Mouse (Mus musculus) hindbrain, postnatal 0 days (tissue): ENCODE results near the gene Ylpm1. TPM values are rescaled to one million over a fixed set of nuclear protein-coding genes. Genes with fewer than 3 reads are reported as not detected.

Source experiments
- ATAC-seq: fragments of 200-750 bp; cut with Nextera tagmentation; 2 replicates; pipeline ENCODE4 v1.8.0; 2017; ENCODE audit warnings: mild to moderate bottlenecking, moderate TSS enrichment, moderate library complexity
- DNase-seq: peaks from one replicate; pipeline ENCODE4 v3.0.0-alpha.2; 2015; ENCODE audit warnings: low spot score
- H3K27ac ChIP-seq: fragments of 300-500 bp; sonication (generic); 2 replicates; pipeline ENCODE4 v1.5.1; 2014; ENCODE audit warnings: mild to moderate bottlenecking
- H3K27me3 ChIP-seq: fragments of 300-500 bp; sonication (generic); 2 replicates; pipeline ENCODE4 v1.6.1; 2014; ENCODE audit warnings: low read length, mixed read lengths; ENCODE audit not compliant: insufficient read depth
- H3K36me3 ChIP-seq: fragments of 300-500 bp; sonication (generic); 2 replicates; pipeline ENCODE4 v1.6.1; 2014; ENCODE audit warnings: low read length, mixed read lengths; ENCODE audit not compliant: insufficient read depth
- H3K4me1 ChIP-seq: fragments of 300-500 bp; sonication (generic); 2 replicates; pipeline ENCODE4 v1.6.1; 2014; ENCODE audit warnings: antibody characterized with exemption, low read length, mixed read lengths; ENCODE audit not compliant: insufficient read depth
- H3K4me2 ChIP-seq: fragments of 300-500 bp; sonication (generic); 2 replicates; pipeline ENCODE4 v1.6.1; 2014; ENCODE audit warnings: low read depth, mild to moderate bottlenecking, low read length, moderate library complexity, mixed read lengths
- H3K4me3 ChIP-seq: fragments of 300-500 bp; sonication (generic); 2 replicates; pipeline ENCODE4 v1.5.1; 2014; ENCODE audit warnings: low read length
- H3K9ac ChIP-seq: fragments of 300-500 bp; sonication (generic); replicated peaks from 2 replicates; pipeline ENCODE4 v1.6.1; 2014; ENCODE audit warnings: mild to moderate bottlenecking, low read length, moderate library complexity, mixed read lengths
- H3K9me3 ChIP-seq: fragments of 300-500 bp; sonication (generic); 2 replicates; pipeline ENCODE4 v1.6.1; 2016; ENCODE audit warnings: low read length, mixed read lengths
- CTCF ChIP-seq: IDR thresholded peaks from 2 replicates; pipeline ENCODE4 v1.5.1; 2016; ENCODE audit warnings: antibody characterized with exemption, control low read depth, low read depth
- WGBS: fragments of 180-500 bp; shearing (Covaris S2); extraction: QIAGEN DNeasy Blood & Tissue Kit; methylation state at CpG from one replicate; pipeline ENCODE4 v1.1.7; 2014; 5-methylcytosine and 5-hydroxymethylcytosine counted together
- polyA plus RNA-seq: library from polyadenylated mRNA; unstranded; fragments of >200 nt; fragmentation: Nextera tagmentation; extraction: Ambion mirVana; gene quantifications from 2 replicates; pipeline ENCODE4 v1.2.1, GENCODE M21; 2015
- total RNA-seq: library from RNA; depleted of rRNA; stranded (reverse); fragments of >200 nt; gene quantifications from 2 replicates; pipeline ENCODE4 v1.2.3, GENCODE M21; 2014

Gene Ylpm1
- total and polyA plus RNA-seq, 2 experiments from 2014 or later = 23.5 to 35.8 TPM

DNA sequence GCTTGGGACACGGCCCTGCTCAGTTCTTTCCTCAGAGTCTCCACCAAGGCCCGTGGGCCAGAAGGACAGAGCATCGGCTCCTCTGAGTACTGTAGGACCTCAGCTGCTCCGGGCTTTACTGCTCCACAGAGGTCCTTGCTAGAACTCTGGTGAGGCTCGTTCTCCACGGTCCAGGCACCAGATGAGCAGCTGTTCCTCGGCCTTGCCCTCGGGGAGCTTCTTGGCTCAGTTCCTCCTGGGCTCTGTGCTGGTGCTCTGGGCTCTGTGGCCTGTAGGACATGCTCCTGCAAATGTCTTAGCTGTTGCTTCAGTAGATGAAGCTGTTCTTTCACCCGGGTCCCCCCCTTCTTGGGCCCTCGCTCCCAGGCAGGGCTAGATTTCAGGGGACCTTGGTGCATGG lies 98.6 kb downstream of the Ylpm1 start:
- no peak overlapping the region for H3K4me2 ChIP-seq

DNA sequence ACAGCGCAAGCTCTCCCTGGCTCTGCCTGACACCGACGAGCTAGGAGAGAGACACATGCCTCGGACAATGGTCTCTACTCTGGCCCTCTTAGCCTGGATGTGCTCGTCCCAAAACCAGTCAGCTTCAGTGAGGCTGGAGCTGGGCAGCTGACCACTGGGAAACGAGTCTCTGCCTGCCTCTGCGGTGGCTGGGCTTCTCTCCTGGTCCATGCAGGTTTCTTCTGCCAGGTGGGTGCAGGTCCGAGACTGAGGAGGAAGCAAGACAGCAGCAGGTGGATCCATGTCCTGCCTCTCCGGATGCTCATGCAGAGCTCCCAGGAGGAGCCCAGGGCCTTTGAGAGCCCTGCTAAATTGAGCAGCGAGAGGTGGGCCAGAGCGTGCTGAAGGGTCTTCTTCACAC lies 99.0 kb downstream of the Ylpm1 start:
- Histone ChIP-seq H3K4me1 (no peaks in the 10 kb centered on the region), H3K36me3 (no peaks in the 10 kb centered on the region), H3K9me3 (no peaks in the 10 kb centered on the region), H3K4me3 (no peak overlapping the region), H3K4me2 (no peak overlapping the region), H3K9ac (0 out of 2 replicates have a peak overlapping the region, but pooled peaks have one; percentile 13), H3K27me3 (no peaks in the 10 kb centered on the region), H3K27ac (no peak overlapping the region)
- 79% methylated on average over 11 of the region's 11 CpGs for WGBS
- peak; percentile 19; the same call in 1 of the 2 replicates for ATAC-seq
- no peak for DNase-seq
- TF ChIP-seq CTCF = no peak

More for the DNA sequence above, 98.6 kb downstream of the Ylpm1 start:
- TF ChIP-seq CTCF = no peak
- no peak overlapping the region; the same call in 1 of the 2 replicates for H3K27ac ChIP-seq
- H3K9me3 ChIP-seq = no peaks in the 10 kb centered on the region
- no peak overlapping the region for H3K4me3 ChIP-seq
- ATAC-seq = peak; percentile 39; the same call in 1 of the 2 replicates
- DNase-seq = peak; percentile 12
- no peaks in the 10 kb centered on the region for H3K4me1 ChIP-seq
- 0 out of 2 replicates have a peak overlapping the region, but pooled peaks have one; percentile 13 for H3K9ac ChIP-seq
- no peaks in the 10 kb centered on the region for H3K27me3 ChIP-seq
- no peaks in the 10 kb centered on the region for H3K36me3 ChIP-seq
- 61% methylated on average over 10 of the region's 10 CpGs for WGBS

DNA sequence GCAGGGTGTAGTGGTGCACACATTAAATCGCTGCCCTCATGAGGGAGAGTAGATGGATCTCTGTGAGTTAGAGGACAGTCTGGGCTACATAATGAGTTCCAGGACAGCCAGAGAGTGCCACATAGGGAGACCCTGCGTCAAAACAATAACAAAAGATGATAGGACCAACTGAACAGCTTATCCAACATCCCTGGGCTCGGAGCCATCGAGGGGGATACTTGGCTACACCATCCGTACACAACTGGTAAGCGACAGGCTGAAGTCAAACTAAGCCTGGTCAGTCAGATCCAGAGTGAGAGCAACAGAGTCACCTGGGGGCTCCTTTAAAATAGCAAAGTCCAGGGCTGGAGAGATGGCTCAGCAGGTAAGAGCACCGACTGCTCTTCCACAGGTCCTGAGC lies 99.7 kb downstream of the Ylpm1 start:
- WGBS = 71% methylated on average over 7 of the region's 7 CpGs
- no peak for DNase-seq
- no peak overlapping the region for H3K9ac ChIP-seq

DNA sequence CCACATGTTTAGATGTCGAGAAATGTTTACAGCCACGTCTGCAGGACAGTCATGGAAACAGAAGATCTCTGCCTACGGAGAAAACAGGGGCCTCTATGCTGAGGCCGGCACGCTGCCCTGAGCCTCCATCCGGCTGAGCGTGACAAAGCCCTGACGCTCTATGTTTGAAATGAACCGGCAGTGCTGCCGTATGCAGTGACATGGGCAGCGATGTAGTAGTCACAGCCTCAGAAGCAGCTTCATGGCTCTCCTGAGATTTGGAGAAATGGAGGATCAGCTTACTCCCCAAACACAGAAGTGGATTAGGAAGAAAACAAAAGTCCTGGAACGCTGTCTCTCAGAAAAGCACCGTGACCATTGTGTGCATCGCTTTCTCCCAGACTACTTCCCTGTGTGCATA lies 104.9 kb downstream of the Ylpm1 start:
- Histone ChIP-seq H3K4me2 (no peak overlapping the region), H3K9ac (0 out of 2 replicates have a peak overlapping the region, but pooled peaks have one; percentile 17), H3K27ac (no peak overlapping the region), H3K27me3 (no peaks in the 10 kb centered on the region), H3K9me3 (no peaks in the 10 kb centered on the region), H3K36me3 (no peaks in the 10 kb centered on the region), H3K4me1 (no peaks in the 10 kb centered on the region), H3K4me3 (no peak overlapping the region)
- 48% methylated on average over 14 of the region's 14 CpGs for WGBS
- TF ChIP-seq CTCF = no peak
- no peak for ATAC-seq
- no peak for DNase-seq

More for the DNA sequence above, 99.7 kb downstream of the Ylpm1 start:
- Histone ChIP-seq H3K27me3 (no peaks in the 10 kb centered on the region), H3K4me3 (no peak overlapping the region), H3K4me1 (no peaks in the 10 kb centered on the region), H3K9me3 (no peaks in the 10 kb centered on the region), H3K4me2 (no peak overlapping the region), H3K36me3 (no peaks in the 10 kb centered on the region), H3K27ac (no peak overlapping the region)
- ATAC-seq = no peak
- TF ChIP-seq CTCF = no peak

DNA sequence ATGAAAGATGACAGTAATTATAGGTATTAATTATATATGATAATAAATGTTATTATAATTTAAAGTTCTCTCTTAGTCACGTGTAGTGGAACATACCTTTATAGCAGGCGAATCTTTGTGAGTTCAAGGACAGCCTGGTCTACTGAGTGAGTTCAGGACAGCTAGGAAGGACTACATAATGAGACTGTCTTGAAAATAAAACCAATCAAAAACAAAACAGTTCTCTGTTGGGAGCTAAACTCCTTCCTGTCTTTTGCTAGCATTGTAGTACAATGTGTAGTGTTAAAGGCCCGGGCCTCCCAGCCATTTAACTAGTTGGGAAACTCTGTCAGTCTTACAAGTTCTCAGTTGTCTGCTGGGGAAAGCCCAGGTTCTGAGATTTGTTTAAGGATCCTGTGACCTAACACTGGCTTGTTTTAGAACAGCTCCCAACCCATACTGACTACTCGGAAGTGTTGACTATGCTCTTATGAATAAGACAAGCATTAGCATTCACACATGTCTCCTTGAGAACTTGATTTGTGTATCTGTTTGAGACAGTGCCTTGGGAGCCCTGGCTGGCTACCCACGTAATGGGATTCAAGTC lies 105.5 kb downstream of the Ylpm1 start:
- ATAC-seq (no peak), DNase-seq (no peak)
- no peak for TF ChIP-seq CTCF
- Histone ChIP-seq H3K9me3 (no peaks in the 10 kb centered on the region), H3K4me2 (no peak overlapping the region), H3K36me3 (no peaks in the 10 kb centered on the region), H3K4me3 (no peak overlapping the region), H3K27ac (no peak overlapping the region), H3K27me3 (no peaks in the 10 kb centered on the region), H3K9ac (no peak overlapping the region), H3K4me1 (no peaks in the 10 kb centered on the region)
- WGBS = 81% methylated on average over 5 of the region's 5 CpGs

DNA sequence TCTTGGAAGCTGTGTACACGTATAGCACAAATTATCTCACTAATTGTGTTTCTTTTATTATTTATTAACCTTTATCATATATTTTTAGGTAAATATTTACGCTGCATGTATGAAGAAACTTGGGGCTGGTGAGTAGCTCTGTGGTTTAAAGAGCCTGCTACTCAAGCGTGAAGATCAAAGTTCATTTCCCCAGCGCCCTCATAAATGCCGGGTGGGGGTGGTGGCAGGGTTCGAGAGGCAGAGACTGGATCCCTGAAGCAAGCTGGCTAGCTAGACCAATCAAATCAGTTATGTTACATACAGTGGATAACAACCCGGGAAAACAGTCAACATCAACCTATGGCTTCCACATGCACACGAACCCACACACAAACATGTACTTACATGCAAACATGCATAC lies 107.0 kb downstream of the Ylpm1 start:
- DNase-seq (no peak), ATAC-seq (no peak)
- H3K27ac ChIP-seq = no peak overlapping the region
- no peaks in the 10 kb centered on the region for H3K9me3 ChIP-seq
- no peak for TF ChIP-seq CTCF
- H3K36me3 ChIP-seq = no peaks in the 10 kb centered on the region
- no peaks in the 10 kb centered on the region for H3K4me1 ChIP-seq
- H3K4me3 ChIP-seq = no peak overlapping the region
- H3K4me2 ChIP-seq = no peak overlapping the region
- 81% methylated on average over 8 of the region's 8 CpGs for WGBS
- no peaks in the 10 kb centered on the region for H3K27me3 ChIP-seq
- no peak overlapping the region for H3K9ac ChIP-seq

DNA sequence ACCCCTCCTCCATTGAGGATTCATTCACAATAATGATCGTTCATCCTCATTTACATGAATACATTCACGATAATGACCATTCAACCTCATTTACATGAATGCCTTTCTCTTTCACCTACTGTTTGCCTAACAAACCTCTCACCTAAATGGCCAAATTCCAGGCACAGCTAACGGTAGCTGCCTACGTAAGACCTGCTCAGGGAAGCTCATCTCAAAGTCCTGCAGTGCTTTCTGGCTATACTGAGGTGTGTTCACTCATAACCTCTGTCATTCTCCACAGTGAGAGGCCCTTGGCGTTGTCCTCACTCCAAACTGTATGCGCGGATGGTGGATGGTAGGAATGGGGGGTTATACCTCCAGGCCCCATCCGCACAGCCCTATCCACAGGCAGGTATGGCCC lies 108.7 kb downstream of the Ylpm1 start:
- WGBS = 84% methylated on average over 8 of the region's 8 CpGs

More for the DNA sequence above, 108.7 kb downstream of the Ylpm1 start:
- Histone ChIP-seq H3K4me2 (no peak overlapping the region), H3K9ac (no peak overlapping the region), H3K27me3 (no peaks in the 10 kb centered on the region), H3K36me3 (no peaks in the 10 kb centered on the region), H3K4me3 (no peak overlapping the region), H3K4me1 (no peaks in the 10 kb centered on the region), H3K9me3 (no peaks in the 10 kb centered on the region), H3K27ac (no peak overlapping the region)
- TF ChIP-seq CTCF = no peak
- DNase-seq (no peak), ATAC-seq (no peak)
